Mouse (Mus musculus): Measurements from ENCODE around the gene Elmo3.

Gene Elmo3

GRCm38 (mm10) chr8:105355179-105356024, 50.0 kb downstream of the Elmo3 start:
- no peak for DNase-seq

GRCm38 (mm10) chr8:105356681-105357080, 51.3 kb downstream of the Elmo3 start:
- no peak for DNase-seq

GRCm38 (mm10) chr8:105359208-105359607, 53.8 kb downstream of the Elmo3 start:
- DNase-seq = peak; percentile 17

GRCm38 (mm10) chr8:105359646-105360045, 54.2 kb downstream of the Elmo3 start:
- peak; percentile 75 for DNase-seq

Data from retina, postnatal 1 day (tissue).